Mouse (Mus musculus): ENCODE data around the gene Vwa2. TPM values are rescaled to one million over a fixed set of nuclear protein-coding genes. Genes with fewer than 3 reads are reported as not detected.
A peak's percentile ranks its signal among the peaks of the same experiment; 100 is the strongest.

Gene Vwa2
- polyA plus RNA-seq, 2 experiments, result 4.3 to 5.9 TPM

DNA sequence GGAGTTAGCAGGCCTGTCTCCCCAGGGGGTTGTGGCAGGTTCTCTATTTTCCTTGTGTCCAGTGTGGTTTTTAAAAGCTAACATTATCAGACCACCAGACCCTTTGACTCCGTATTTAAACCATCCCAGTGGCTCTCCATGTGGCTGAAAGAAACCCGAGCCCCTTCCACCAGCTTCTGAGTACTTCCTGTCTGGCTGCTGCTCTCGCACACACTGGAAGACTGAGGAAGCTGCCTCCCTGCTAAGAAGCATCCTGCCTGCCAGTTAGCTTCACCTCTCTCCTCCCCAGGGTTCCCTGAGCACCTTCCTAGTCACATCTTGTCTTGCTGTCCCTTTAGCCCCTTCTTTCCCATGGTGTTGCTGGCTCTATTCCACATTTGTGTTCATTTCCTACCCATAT, 33.8 kb downstream of the Vwa2 start:
- no peak overlapping the region for H3K27ac ChIP-seq (replicated peaks; ENCODE audit: low read depth, low read length)
- H3K4me1 ChIP-seq (ENCODE audit: control insufficient read depth, insufficient read depth, low read length), result 0 out of 2 replicates have a peak, but pooled peaks cover 2% of the 10 kb centered on the region
- H3K36me3 ChIP-seq (ENCODE audit: control insufficient read depth, insufficient read depth, low read length), result no peaks in the 10 kb centered on the region
- H3K4me3 ChIP-seq (replicated peaks; ENCODE audit: low read length), result no peak overlapping the region
- no peak for TF ChIP-seq POLR2A (IDR thresholded peaks at IDR 0.05; ENCODE audit: borderline replicate concordance, extremely low read depth, insufficient read depth, insufficient read length)
- DNase-seq (ENCODE audit: low spot score) (no peak), ATAC-seq (ENCODE audit: low FRiP score, low read depth) (no peak)
- WGBS, result 13% methylated on average over 3 of the region's 3 CpGs
- H3K27me3 ChIP-seq (ENCODE audit: control insufficient read depth, insufficient read depth, low read length), result no peaks in the 10 kb centered on the region
- no peak overlapping the region for H3K4me2 ChIP-seq (replicated peaks; ENCODE audit: low read depth, low read length, severe bottlenecking)
- H3K9me3 ChIP-seq (ENCODE audit: control insufficient read depth, low read length), result no peaks in the 10 kb centered on the region
- H3K9ac ChIP-seq (ENCODE audit: low read depth, low read length, severe bottlenecking), result no peak overlapping the region

DNA sequence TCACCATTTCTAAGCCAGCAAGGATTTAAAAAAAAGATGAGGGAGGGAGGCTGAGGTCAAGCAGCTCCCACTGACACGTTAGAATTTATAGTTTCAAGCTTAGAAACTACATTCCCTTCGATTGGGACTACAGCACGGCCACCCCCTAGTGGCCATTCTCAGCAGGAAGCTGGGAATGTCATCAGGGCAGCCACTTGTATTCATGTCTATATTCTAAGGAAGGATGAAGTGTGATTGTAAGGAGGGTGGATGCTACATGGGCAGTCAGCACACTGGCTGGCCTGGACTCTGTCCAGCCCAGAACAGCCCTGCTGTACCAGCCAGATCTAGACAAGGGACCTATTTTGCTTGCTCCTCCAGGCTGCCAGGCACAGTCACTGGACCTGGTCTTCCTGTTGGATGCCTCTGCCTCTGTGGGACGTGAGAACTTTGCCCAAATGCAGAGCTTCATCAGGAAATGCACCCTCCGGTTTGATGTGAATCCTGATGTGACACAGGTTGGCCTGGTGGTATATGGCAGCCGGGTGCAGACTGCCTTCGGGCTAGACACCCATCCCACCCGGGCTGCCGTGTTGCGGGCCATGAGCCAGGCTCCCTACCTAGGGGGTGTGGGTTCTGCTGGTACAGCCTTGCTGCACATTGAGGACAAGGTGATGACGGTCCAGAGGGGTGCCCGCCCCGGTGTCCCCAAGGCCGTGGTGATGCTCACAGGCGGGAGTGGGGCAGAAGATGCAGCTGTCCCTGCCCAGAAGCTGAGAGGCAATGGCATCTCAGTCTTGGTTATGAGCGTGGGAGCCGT, 34.6 kb downstream of the Vwa2 start:
- ATAC-seq (ENCODE audit: low FRiP score, low read depth) (no peak; the same call in 1 of the 2 replicates), DNase-seq (ENCODE audit: low spot score) (peak; percentile 83)
- Histone ChIP-seq H3K27ac (replicated peaks; ENCODE audit: low read depth, low read length) (no peak overlapping the region), H3K4me1 (ENCODE audit: control insufficient read depth, insufficient read depth, low read length) (0 out of 2 replicates have a peak, but pooled peaks cover 2% of the 10 kb centered on the region), H3K36me3 (ENCODE audit: control insufficient read depth, insufficient read depth, low read length) (no peaks in the 10 kb centered on the region), H3K4me3 (replicated peaks; ENCODE audit: low read length) (no peak overlapping the region), H3K9me3 (ENCODE audit: control insufficient read depth, low read length) (no peaks in the 10 kb centered on the region), H3K27me3 (ENCODE audit: control insufficient read depth, insufficient read depth, low read length) (no peaks in the 10 kb centered on the region), H3K9ac (ENCODE audit: low read depth, low read length, severe bottlenecking) (no peak overlapping the region), H3K4me2 (replicated peaks; ENCODE audit: low read depth, low read length, severe bottlenecking) (no peak overlapping the region)
- 76% methylated on average over 17 of the region's 17 CpGs for WGBS
- no peak for TF ChIP-seq POLR2A (IDR thresholded peaks at IDR 0.05; ENCODE audit: borderline replicate concordance, extremely low read depth, insufficient read depth, insufficient read length)

DNA sequence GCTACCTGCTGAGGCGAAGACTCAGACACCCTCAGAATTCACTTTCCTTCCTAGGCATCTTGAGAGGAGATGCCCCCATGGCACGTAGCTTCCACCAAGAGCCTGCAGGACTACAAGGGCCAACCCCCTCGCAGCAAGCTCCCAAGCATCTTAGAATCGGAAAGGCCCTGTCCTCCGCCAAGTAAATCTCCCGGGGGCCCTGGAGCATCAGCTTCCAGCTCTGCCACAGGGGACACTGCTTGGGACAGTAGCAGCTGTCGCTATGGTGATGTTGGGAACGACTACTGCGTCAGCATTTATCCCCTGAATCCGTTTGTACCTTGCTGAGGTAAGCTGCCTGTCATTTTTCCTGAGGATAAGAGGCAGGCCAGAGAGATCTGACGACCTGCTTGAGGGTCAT, 36.5 kb downstream of the Vwa2 start:
- Histone ChIP-seq H3K4me3 (replicated peaks; ENCODE audit: low read length) (no peak overlapping the region), H3K9ac (ENCODE audit: low read depth, low read length, severe bottlenecking) (no peak overlapping the region), H3K9me3 (ENCODE audit: control insufficient read depth, low read length) (no peaks in the 10 kb centered on the region), H3K4me2 (replicated peaks; ENCODE audit: low read depth, low read length, severe bottlenecking) (no peak overlapping the region), H3K27me3 (ENCODE audit: control insufficient read depth, insufficient read depth, low read length) (no peaks in the 10 kb centered on the region), H3K27ac (replicated peaks; ENCODE audit: low read depth, low read length) (no peak overlapping the region), H3K36me3 (ENCODE audit: control insufficient read depth, insufficient read depth, low read length) (no peaks in the 10 kb centered on the region), H3K4me1 (ENCODE audit: control insufficient read depth, insufficient read depth, low read length) (0 out of 2 replicates have a peak, but pooled peaks cover 2% of the 10 kb centered on the region)
- DNase-seq (ENCODE audit: low spot score) (no peak), ATAC-seq (ENCODE audit: low FRiP score, low read depth) (no peak)
- WGBS, result 67% methylated on average over 11 of the region's 11 CpGs
- no peak for TF ChIP-seq POLR2A (IDR thresholded peaks at IDR 0.05; ENCODE audit: borderline replicate concordance, extremely low read depth, insufficient read depth, insufficient read length)

DNA sequence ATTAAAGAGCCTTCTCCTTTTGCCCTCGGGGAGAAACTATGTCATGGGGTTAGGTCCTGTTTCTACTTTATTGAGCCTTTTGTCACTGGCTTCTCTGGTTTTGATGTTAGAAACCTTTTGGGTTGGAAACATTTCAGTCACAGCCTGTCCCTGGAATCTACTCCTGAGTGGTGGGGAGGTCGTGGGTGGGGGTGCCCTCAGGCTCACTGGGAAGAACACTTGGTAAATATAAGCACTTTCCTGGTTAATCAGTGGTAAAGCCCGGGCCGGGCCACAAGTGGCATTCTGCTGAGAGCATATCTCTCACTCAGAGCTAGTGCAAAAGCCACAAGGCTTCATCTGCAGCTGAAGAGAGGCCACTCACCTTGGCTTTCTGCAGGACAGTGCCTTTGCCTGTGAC, 39.7 kb downstream of the Vwa2 start:
- WGBS, result 69% methylated on average over 4 of the region's 4 CpGs
- Histone ChIP-seq H3K9ac (ENCODE audit: low read depth, low read length, severe bottlenecking) (no peak overlapping the region), H3K27me3 (ENCODE audit: control insufficient read depth, insufficient read depth, low read length) (no peaks in the 10 kb centered on the region), H3K4me1 (ENCODE audit: control insufficient read depth, insufficient read depth, low read length) (0 out of 2 replicates have a peak, but pooled peaks cover 2% of the 10 kb centered on the region), H3K36me3 (ENCODE audit: control insufficient read depth, insufficient read depth, low read length) (no peaks in the 10 kb centered on the region), H3K9me3 (ENCODE audit: control insufficient read depth, low read length) (no peaks in the 10 kb centered on the region), H3K4me3 (replicated peaks; ENCODE audit: low read length) (no peak overlapping the region), H3K4me2 (replicated peaks; ENCODE audit: low read depth, low read length, severe bottlenecking) (no peak overlapping the region), H3K27ac (replicated peaks; ENCODE audit: low read depth, low read length) (no peak overlapping the region)
- ATAC-seq (ENCODE audit: low FRiP score, low read depth), result no peak
- no peak for TF ChIP-seq POLR2A (IDR thresholded peaks at IDR 0.05; ENCODE audit: borderline replicate concordance, extremely low read depth, insufficient read depth, insufficient read length)
- no peak for DNase-seq (ENCODE audit: low spot score)

DNA sequence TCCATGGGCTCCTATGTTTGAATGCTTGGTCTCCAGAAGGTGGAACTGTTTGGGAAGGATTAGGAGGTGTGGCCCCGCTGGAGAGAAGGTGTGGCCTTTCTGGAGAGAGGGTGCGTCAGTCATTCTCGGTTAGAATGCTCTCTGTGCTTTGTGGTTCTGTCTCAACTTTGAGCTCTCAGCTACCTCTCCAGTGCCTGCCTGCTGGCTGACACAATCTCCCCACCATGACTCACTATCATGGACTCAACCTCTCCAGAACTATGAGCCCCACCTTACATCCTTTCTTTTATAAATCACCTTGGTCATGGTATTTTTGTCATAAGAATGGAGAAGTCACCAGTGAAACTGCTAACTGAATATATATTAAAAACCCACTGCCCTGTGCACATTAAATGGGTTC, 40.6 kb downstream of the Vwa2 start:
- Histone ChIP-seq H3K27me3 (ENCODE audit: control insufficient read depth, insufficient read depth, low read length) (no peaks in the 10 kb centered on the region), H3K9me3 (ENCODE audit: control insufficient read depth, low read length) (no peaks in the 10 kb centered on the region), H3K36me3 (ENCODE audit: control insufficient read depth, insufficient read depth, low read length) (no peaks in the 10 kb centered on the region), H3K4me3 (replicated peaks; ENCODE audit: low read length) (no peak overlapping the region), H3K27ac (replicated peaks; ENCODE audit: low read depth, low read length) (no peak overlapping the region), H3K9ac (ENCODE audit: low read depth, low read length, severe bottlenecking) (no peak overlapping the region), H3K4me1 (ENCODE audit: control insufficient read depth, insufficient read depth, low read length) (0 out of 2 replicates have a peak, but pooled peaks cover 2% of the 10 kb centered on the region), H3K4me2 (replicated peaks; ENCODE audit: low read depth, low read length, severe bottlenecking) (no peak overlapping the region)
- no peak for ATAC-seq (ENCODE audit: low FRiP score, low read depth)
- no peak for TF ChIP-seq POLR2A (IDR thresholded peaks at IDR 0.05; ENCODE audit: borderline replicate concordance, extremely low read depth, insufficient read depth, insufficient read length)
- WGBS, result 90% methylated on average over 3 of the region's 3 CpGs
- no peak for DNase-seq (ENCODE audit: low spot score)
